Mouse (Mus musculus) frontal cortex, postnatal 36 days (tissue): ENCODE data around the gene Wdr82.

ENCODE experiments used
- DNase-seq, 2 experiments: peaks; one replicate each; pipeline ENCODE4 v3.0.0; 2022; ENCODE audit warnings: low spot score in 2 of 2

Wdr82 gene

GRCm38 (mm10) chr9:106225469-106226150 is 54.9 kb downstream of the Wdr82 start:
- DNase-seq, result no peak

- DNase-seq, result peak; percentile 53 to 65
Observed at GRCm38 (mm10) chr9:106226151-106226682, 55.5 kb downstream of the Wdr82 start.

GRCm38 (mm10) chr9:106227790-106228429 is 57.2 kb downstream of the Wdr82 start:
- no peak for DNase-seq

- no peak for DNase-seq
Observed at GRCm38 (mm10) chr9:106230051-106230733, 59.5 kb downstream of the Wdr82 start.

GRCm38 (mm10) chr9:106230734-106231106 is 60.0 kb downstream of the Wdr82 start:
- no peak for DNase-seq

GRCm38 (mm10) chr9:106231220-106231619 is 60.5 kb downstream of the Wdr82 start:
- DNase-seq, result no peak

- DNase-seq, result no peak
Observed at GRCm38 (mm10) chr9:106231816-106232215, 61.1 kb downstream of the Wdr82 start.

GRCm38 (mm10) chr9:106232956-106233355 is 62.2 kb downstream of the Wdr82 start:
- no peak for DNase-seq

GRCm38 (mm10) chr9:106233953-106234352 is 63.2 kb downstream of the Wdr82 start:
- no peak for DNase-seq

- DNase-seq, result no peak
Observed at GRCm38 (mm10) chr9:106235194-106235830, 64.6 kb downstream of the Wdr82 start.

- no peak for DNase-seq
Observed at GRCm38 (mm10) chr9:106236156-106236817, 65.6 kb downstream of the Wdr82 start.

- no peak for DNase-seq
Observed at GRCm38 (mm10) chr9:106236818-106237211, 66.1 kb downstream of the Wdr82 start.

GRCm38 (mm10) chr9:106237401-106237800 is 66.7 kb downstream of the Wdr82 start:
- DNase-seq, result no peak

GRCm38 (mm10) chr9:106237878-106238277 is 67.2 kb downstream of the Wdr82 start:
- no peak for DNase-seq
